10 mouse cellular contexts compared by ENCODE assay signal in the genomic region with DNA sequence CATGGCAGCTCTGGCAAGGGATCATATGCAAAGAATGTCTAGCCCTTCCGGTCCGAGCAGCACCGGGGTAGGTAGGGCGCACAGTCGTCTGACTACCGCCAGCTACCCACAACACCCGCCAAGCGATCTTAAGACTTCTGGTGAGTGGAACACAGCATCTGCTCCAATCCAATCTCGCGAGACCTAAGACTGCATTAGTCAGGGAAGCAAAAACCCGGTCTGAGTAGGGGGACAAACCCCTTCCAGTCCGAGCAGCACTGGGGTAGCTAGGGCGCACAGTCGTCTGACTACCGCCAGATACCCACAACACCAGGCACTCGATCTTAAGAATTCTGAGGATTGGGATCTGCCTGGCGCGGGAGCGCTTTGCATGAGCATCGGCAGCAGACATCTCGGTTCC. TPM values are rescaled to one million over a fixed set of nuclear protein-coding genes. Genes with fewer than 3 reads are reported as not detected.
A peak's percentile ranks its signal among the peaks of the same experiment; 100 is the strongest.
DNase-seq lines count a peak whose midpoint lies in the region; ATAC-seq and TF ChIP-seq lines count a peak whose summit lies in the region.
"Not testable (repeated sequence)": the region's sequence is repeated elsewhere in the genome, so short reads cannot be mapped to it uniquely, and the experiment has no call there.
"Had no signal": no experiment of that assay in that cellular context is flagged by ENCODE, and none has a peak within 500 bp of the region (broad histone marks: within the 10 kb centered on the region; RNA-seq: fewer than 3 reads in every experiment).

No protein-coding gene starts in this region.

- TF ChIP-seq EP300 in ES-Bruce4 (IDR thresholded peaks at IDR 0.05; ENCODE audit: insufficient read depth, low read depth, low read length), result not testable (repeated sequence)

- not testable (repeated sequence) for ATAC-seq in heart, embryonic 12.5 days (ENCODE audit: insufficient number of reproducible peaks, low FRiP score); heart, embryonic 15.5 days (replicated peaks; ENCODE audit: insufficient number of reproducible peaks, insufficient read depth, low FRiP score, low read depth)

- H3K9ac ChIP-seq in ES-Bruce4 (ENCODE audit: low read depth, poor library complexity, severe bottlenecking) (peak overlapping the region; percentile 64), ES-E14 (ENCODE audit: insufficient read depth, low read depth, low read length, poor library complexity, severe bottlenecking) (peak overlapping the region; percentile 71)
- not testable (repeated sequence) for H3K9ac ChIP-seq in heart, embryonic 12.5 days; heart, embryonic 15.5 days

- H3K27me3 ChIP-seq in ES-Bruce4 (ENCODE audit: control insufficient read depth, insufficient read depth, low read length, poor library complexity, severe bottlenecking); heart, embryonic 12.5 days (replicated peaks); heart, embryonic 15.5 days: not testable (repeated sequence)

- H3K27ac ChIP-seq in ES-Bruce4 (ENCODE audit: insufficient read depth, low read length) (peak overlapping the region; percentile 41), ES-E14 (ENCODE audit: insufficient read depth, low read depth, low read length, poor library complexity, severe bottlenecking) (peak overlapping the region; percentile 50; the same call in 1 of the 2 replicates)
- H3K27ac ChIP-seq in heart, embryonic 12.5 days (ENCODE audit: poor library complexity, severe bottlenecking); heart, embryonic 15.5 days: not testable (repeated sequence)

- peak; percentile 30 for DNase-seq in ES-E14 (ENCODE audit: low read depth, low spot score)
- DNase-seq in WW6 (ENCODE audit: low read depth, low spot score), result peak; percentile 28
- peak; percentile 4 for DNase-seq in cerebellum, adult 11 months

- H3K9me3 ChIP-seq in ES-Bruce4 (replicated peaks; ENCODE audit: control insufficient read depth, insufficient read depth, low read length, poor library complexity, severe bottlenecking); ES-E14 (ENCODE audit: control insufficient read depth, insufficient read depth, low read depth, low read length); heart, embryonic 12.5 days (replicated peaks); heart, embryonic 15.5 days (replicated peaks): not testable (repeated sequence)

- H3K4me3 ChIP-seq in ES-Bruce4 (ENCODE audit: low read depth, low read length) (peak overlapping the region; percentile 70), ES-E14 (ENCODE audit: insufficient read depth in 1 of 2, low read depth in 1 of 2, low read length in 2 of 2, poor library complexity in 1 of 2, severe bottlenecking in 1 of 2) (peak overlapping the region; percentile 59 to 65)
- H3K4me3 ChIP-seq in heart, embryonic 12.5 days; heart, embryonic 15.5 days: not testable (repeated sequence)

- not testable (repeated sequence) for H3K4me1 ChIP-seq in ES-Bruce4 (ENCODE audit: control insufficient read depth, insufficient read depth, low read length); ES-E14 (ENCODE audit: control insufficient read depth in 2 of 2, insufficient read depth in 2 of 2, low read length in 2 of 2, poor library complexity in 1 of 2); heart, embryonic 12.5 days (replicated peaks); heart, embryonic 15.5 days (replicated peaks)

- not testable (repeated sequence) for TF ChIP-seq POLR2A in ES-Bruce4 (IDR thresholded peaks at IDR 0.05; ENCODE audit: insufficient read depth, low read length)

- 0 out of 2 replicates have a peak overlapping the region, but pooled peaks have one; percentile 13 for H3K4me2 ChIP-seq in heart, embryonic 12.5 days
- peak overlapping the region; percentile 6; the same call in 1 of the 2 replicates for H3K4me2 ChIP-seq in heart, embryonic 15.5 days

- in situ Hi-C loops in ES-E14 (cut with MboI; ENCODE audit: low sequenced_read_pairs in 2 of 2, unreplicated experiment in 2 of 2), result not testable (repeated sequence)

- not testable (repeated sequence) for TF ChIP-seq CTCF in ES-Bruce4 (IDR thresholded peaks at IDR 0.05; ENCODE audit: low read depth, low read length)

- not testable (repeated sequence) for H3K36me3 ChIP-seq in ES-Bruce4 (ENCODE audit: control insufficient read depth, insufficient read depth, low read length, poor library complexity, severe bottlenecking); ES-E14 (ENCODE audit: control insufficient read depth, insufficient read depth, low read length, poor library complexity, severe bottlenecking); heart, embryonic 12.5 days; heart, embryonic 15.5 days

- 48% methylated on average over 21 of the region's 21 CpGs for WGBS in heart, embryonic 12.5 days
- 57% methylated on average over 21 of the region's 21 CpGs for WGBS in heart, embryonic 15.5 days

TF ChIP-seq in ES-E14, 5 proteins besides CTCF, POLR2A, EP300 and RAD21:
- peak; percentile 86 for TF ChIP-seq CHD2 (IDR thresholded peaks at IDR 0.05; ENCODE audit: low read depth, low read length)

RNA-seq across cellular contexts. Expression of gene Nap1l2, which starts 57.1 kb away (rescaled TPM):
- polyA plus RNA-seq in ES-Bruce4 (2011; ENCODE audit: insufficient read depth, insufficient read length, low read depth, missing spikeins), result 4.5 and 4.7 TPM in 2 replicates
- 2.3 and 2.4 TPM in 2 replicates for total RNA-seq in ES-E14 (2012; rRNA removed)
- 1.3 and 1.6 TPM in 2 replicates for polyA plus RNA-seq in heart, embryonic 12.5 days (2016; fragmentation: Nextera tagmentation; extraction: Ambion mirVana)
- 0.63 and 1.0 TPM in 2 replicates for polyA plus RNA-seq in heart, embryonic 15.5 days (2015; fragmentation: Nextera tagmentation; extraction: Ambion mirVana)
- total RNA-seq: common myeloid progenitor, adult 5-6 weeks; MEL had no signal
- polyA plus RNA-seq: activated CD4-positive, CD25-positive, alpha-beta regulatory T cell, adult 4 months; erythroblast, embryonic 14.5 days had no signal
